Comparison of ENCODE assay signal across 19 mouse cellular contexts in genomic region chr10:40726288-40726902, GRCm38 (mm10). TPM values are rescaled to one million over a fixed set of nuclear protein-coding genes. Genes with fewer than 3 reads are reported as not detected.
DNase-seq lines count a peak whose midpoint lies in the region; ATAC-seq and TF ChIP-seq lines count a peak whose summit lies in the region.
"Had no signal": no experiment of that assay in that cellular context is flagged by ENCODE, and none has a peak within 500 bp of the region (broad histone marks: within the 10 kb centered on the region; RNA-seq: fewer than 3 reads in every experiment).

No protein-coding gene starts in this region.

- H3K27ac ChIP-seq in hindbrain, embryonic 12.5 days = no peak overlapping the region; the same call in 1 of the 2 replicates
- no peak overlapping the region for H3K27ac ChIP-seq in hindbrain, postnatal 0 days
- H3K27ac ChIP-seq in forebrain, embryonic 16.5 days (ENCODE audit: low read length) = no peak overlapping the region
- peak overlapping the region; percentile 79 for H3K27ac ChIP-seq in midbrain, embryonic 13.5 days
- no peak overlapping the region for H3K27ac ChIP-seq in cerebellum, adult 2 months (ENCODE audit: insufficient read depth, low read length)
- H3K27ac ChIP-seq: embryonic facial prominence, embryonic 13.5 days; heart, embryonic 10.5 days; stomach, embryonic 15.5 days had no signal

- 49% methylated on average over 11 of the region's 11 CpGs for WGBS in hindbrain, embryonic 12.5 days
- WGBS in hindbrain, postnatal 0 days = 51% methylated on average over 11 of the region's 11 CpGs
- WGBS in forebrain, embryonic 16.5 days = 50% methylated on average over 11 of the region's 11 CpGs
- WGBS in midbrain, embryonic 13.5 days = 33% methylated on average over 11 of the region's 11 CpGs
- 70% methylated on average over 11 of the region's 11 CpGs for WGBS in cerebellum, adult 2 months

- no peak for DNase-seq in hindbrain, postnatal 0 days (ENCODE audit: low spot score)
- peak; percentile 13 for DNase-seq in R1 (ENCODE audit: low read depth, low spot score)
- DNase-seq in cerebellum, adult 2 months = no peak
- DNase-seq in adipocyte (ENCODE audit: low spot score) = no peak
- no peak for DNase-seq in lung, postnatal 10 days
- DNase-seq: adrenal gland, postnatal 36 days; cerebellum, adult 18-20 months; kidney, postnatal 14 days; lung, adult 2 months; right cerebral cortex, postnatal 4 days; thymus, postnatal 4 days had no signal

- no peaks in the 10 kb centered on the region for H3K27me3 ChIP-seq in hindbrain, embryonic 12.5 days
- H3K27me3 ChIP-seq in hindbrain, postnatal 0 days (ENCODE audit: insufficient read depth, low read length) = no peaks in the 10 kb centered on the region
- no peaks in the 10 kb centered on the region for H3K27me3 ChIP-seq in forebrain, embryonic 16.5 days (replicated peaks; ENCODE audit: control insufficient read depth, insufficient read depth, low read length)
- no peaks in the 10 kb centered on the region for H3K27me3 ChIP-seq in midbrain, embryonic 13.5 days
- H3K27me3 ChIP-seq in cerebellum, adult 2 months (ENCODE audit: control insufficient read depth, insufficient read depth, low read length) = no peaks in the 10 kb centered on the region
- H3K27me3 ChIP-seq: embryonic facial prominence, embryonic 13.5 days; stomach, embryonic 15.5 days had no signal

- peaks cover 21% of the 10 kb centered on the region for H3K4me1 ChIP-seq in hindbrain, embryonic 12.5 days
- H3K4me1 ChIP-seq in hindbrain, postnatal 0 days (ENCODE audit: insufficient read depth, low read length) = 0 out of 2 replicates have a peak, but pooled peaks cover 4% of the 10 kb centered on the region
- H3K4me1 ChIP-seq in forebrain, embryonic 16.5 days (replicated peaks; ENCODE audit: control insufficient read depth, insufficient read depth, low read length) = peaks cover 4% of the 10 kb centered on the region; the same call in 1 of the 2 replicates
- peaks cover 38% of the 10 kb centered on the region for H3K4me1 ChIP-seq in midbrain, embryonic 13.5 days (replicated peaks)
- H3K4me1 ChIP-seq in cerebellum, adult 2 months (ENCODE audit: control insufficient read depth, insufficient read depth, low read length) = no peaks in the 10 kb centered on the region

- no peak for TF ChIP-seq CTCF in hindbrain, postnatal 0 days (IDR thresholded peaks at IDR 0.05; ENCODE audit: low read depth)
- no peak for TF ChIP-seq CTCF in cerebellum, adult 2 months (IDR thresholded peaks at IDR 0.05; ENCODE audit: borderline replicate concordance, insufficient read depth, low read depth, low read length)

- no peak for TF ChIP-seq POLR2A in cerebellum, adult 2 months (IDR thresholded peaks at IDR 0.05; ENCODE audit: borderline replicate concordance, insufficient read depth, low read length)

- no peaks in the 10 kb centered on the region for H3K9me3 ChIP-seq in hindbrain, embryonic 12.5 days (replicated peaks)
- H3K9me3 ChIP-seq in hindbrain, postnatal 0 days (ENCODE audit: low read length) = no peaks in the 10 kb centered on the region
- H3K9me3 ChIP-seq in forebrain, embryonic 16.5 days (ENCODE audit: control insufficient read depth, low read length) = no peaks in the 10 kb centered on the region
- no peaks in the 10 kb centered on the region for H3K9me3 ChIP-seq in midbrain, embryonic 13.5 days
- H3K9me3 ChIP-seq: embryonic facial prominence, embryonic 13.5 days; heart, embryonic 10.5 days; stomach, embryonic 15.5 days had no signal

- no peak overlapping the region for H3K4me2 ChIP-seq in hindbrain, embryonic 12.5 days (replicated peaks)
- H3K4me2 ChIP-seq in hindbrain, postnatal 0 days (ENCODE audit: low read depth, low read length) = no peak overlapping the region
- no peak overlapping the region for H3K4me2 ChIP-seq in forebrain, embryonic 16.5 days (ENCODE audit: low read length)
- H3K4me2 ChIP-seq in midbrain, embryonic 13.5 days (replicated peaks) = no peak overlapping the region
- H3K4me2 ChIP-seq: embryonic facial prominence, embryonic 13.5 days; stomach, embryonic 15.5 days had no signal

- ATAC-seq in hindbrain, embryonic 12.5 days (ENCODE audit: low FRiP score) = peak; percentile 56; the same call in 1 of the 2 replicates
- ATAC-seq in hindbrain, postnatal 0 days = no peak
- peak; percentile 54 for ATAC-seq in forebrain, embryonic 16.5 days
- ATAC-seq in midbrain, embryonic 13.5 days = peak; percentile 76

- no peaks in the 10 kb centered on the region for H3K36me3 ChIP-seq in hindbrain, embryonic 12.5 days
- H3K36me3 ChIP-seq in hindbrain, postnatal 0 days (ENCODE audit: insufficient read depth, low read length) = no peaks in the 10 kb centered on the region
- H3K36me3 ChIP-seq in forebrain, embryonic 16.5 days (ENCODE audit: control insufficient read depth, insufficient read depth) = no peaks in the 10 kb centered on the region
- H3K36me3 ChIP-seq in midbrain, embryonic 13.5 days = no peaks in the 10 kb centered on the region
- H3K36me3 ChIP-seq: embryonic facial prominence, embryonic 13.5 days; heart, embryonic 10.5 days; stomach, embryonic 15.5 days had no signal

- no peak overlapping the region for H3K4me3 ChIP-seq in hindbrain, embryonic 12.5 days
- H3K4me3 ChIP-seq in hindbrain, postnatal 0 days (ENCODE audit: low read length) = no peak overlapping the region
- H3K4me3 ChIP-seq in forebrain, embryonic 16.5 days (replicated peaks; ENCODE audit: low read length) = no peak overlapping the region
- no peak overlapping the region for H3K4me3 ChIP-seq in midbrain, embryonic 13.5 days (replicated peaks)
- H3K4me3 ChIP-seq in cerebellum, adult 2 months (replicated peaks; ENCODE audit: insufficient read depth, low read depth, low read length) = no peak overlapping the region
- H3K4me3 ChIP-seq: embryonic facial prominence, embryonic 13.5 days; heart, embryonic 10.5 days; stomach, embryonic 15.5 days had no signal

- no peak overlapping the region for H3K9ac ChIP-seq in hindbrain, embryonic 12.5 days
- H3K9ac ChIP-seq in hindbrain, postnatal 0 days (replicated peaks; ENCODE audit: low read length) = no peak overlapping the region
- H3K9ac ChIP-seq in forebrain, embryonic 16.5 days (replicated peaks; ENCODE audit: low read depth, low read length) = no peak overlapping the region
- H3K9ac ChIP-seq in midbrain, embryonic 13.5 days (replicated peaks) = no peak overlapping the region
- H3K9ac ChIP-seq: embryonic facial prominence, embryonic 13.5 days; stomach, embryonic 15.5 days had no signal

RNA-seq across cellular contexts. Expression of gene Mettl24, which starts 43.3 kb away (rescaled TPM):
- polyA plus RNA-seq in hindbrain, embryonic 12.5 days (2016; fragmentation: Nextera tagmentation; extraction: Ambion mirVana) = 0.39 and 0.59 TPM in 2 replicates
- 0.14 TPM in 1 of 2 replicates, not detected in the other for total RNA-seq in hindbrain, postnatal 0 days (2014; rRNA removed)
- 1.1 TPM in 2 replicates for polyA plus RNA-seq in hindbrain, postnatal 0 days (2015; fragmentation: Nextera tagmentation; extraction: Ambion mirVana)
- 0.27 and 0.47 TPM in 2 replicates for polyA plus RNA-seq in forebrain, embryonic 16.5 days (2015; fragmentation: Nextera tagmentation; extraction: Ambion mirVana)
- 0.43 and 0.52 TPM in 2 replicates for polyA plus RNA-seq in midbrain, embryonic 13.5 days (2015; fragmentation: Nextera tagmentation; extraction: Ambion mirVana)
- 0.62 and 0.76 TPM in 2 replicates for polyA plus RNA-seq in cerebellum, adult 2 months (2012; rRNA removed)
- total RNA-seq: megakaryocyte, adult 5-6 weeks; neutrophil, adult 5-6 weeks had no signal
